ENCODE assay signal across 8 mouse cellular contexts in the genomic region with DNA sequence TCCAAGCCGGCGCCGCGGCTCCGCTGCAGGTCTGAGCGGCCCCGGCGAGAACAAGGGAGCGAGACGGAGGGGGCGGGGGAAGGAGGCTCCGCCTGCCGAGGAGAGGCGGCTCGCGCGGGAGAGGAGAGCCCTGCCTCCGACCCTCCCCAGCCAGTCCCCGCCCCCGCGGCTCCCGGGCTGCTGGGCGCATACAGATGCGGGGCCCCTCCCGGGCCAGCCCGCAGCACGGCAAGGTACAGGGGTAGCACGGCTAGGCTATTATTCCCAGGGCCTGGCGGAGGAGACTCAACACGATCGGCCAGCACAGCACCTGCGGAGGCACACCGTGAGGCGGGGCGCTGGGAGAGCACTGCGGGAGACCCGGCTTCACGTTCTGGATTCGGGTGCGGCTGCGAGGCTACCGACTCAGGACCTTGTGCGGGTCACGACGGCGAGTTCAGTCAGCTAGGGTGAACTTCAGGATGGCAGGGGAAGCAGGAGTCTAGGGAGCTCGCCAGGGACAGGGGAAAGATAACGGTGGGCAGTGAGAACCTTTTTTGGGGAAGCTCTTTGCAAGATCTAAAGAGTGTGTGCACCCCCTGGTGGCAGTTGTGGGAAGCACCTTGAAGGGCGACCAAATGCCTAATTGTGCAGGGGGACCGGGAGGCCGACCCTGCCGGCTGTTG. TPM values are rescaled to one million over a fixed set of nuclear protein-coding genes. Genes with fewer than 3 reads are reported as not detected.
DNase-seq lines count a peak whose midpoint lies in the region; ATAC-seq and TF ChIP-seq lines count a peak whose summit lies in the region.

A gene (minus strand): TSS at position 60 of the 665 bp plus-strand sequence.

- DNase-seq in Patski (ENCODE audit: low read depth, low spot score), result no peak
- DNase-seq in cerebellum, postnatal 10 days, result peak; percentile 96 to 98
- DNase-seq in frontal cortex, postnatal 10 days (ENCODE audit: low spot score in 2 of 2), result peak; percentile 80 to 88
- DNase-seq in layer of hippocampus, postnatal 10 days (ENCODE audit: low spot score in 2 of 2), result peak; percentile 95 to 96
- DNase-seq in lung, postnatal 0 days (ENCODE audit: low spot score), result peak; percentile 94
- DNase-seq in ovary, postnatal 10 days (ENCODE audit: low spot score), result peak; percentile 82
- peak; percentile 90 to 94 for DNase-seq in thymus, postnatal 10 days (ENCODE audit: low spot score in 2 of 2)

- peaks cover 65% of the 10 kb centered on the region for H3K36me3 ChIP-seq in hindbrain, embryonic 12.5 days
- peaks cover 26% of the 10 kb centered on the region for H3K36me3 ChIP-seq in lung, postnatal 0 days (ENCODE audit: insufficient read depth, low read length)

- TF ChIP-seq CTCF in Patski (IDR thresholded peaks at IDR 0.05), result no peak
- peak; percentile 89 for TF ChIP-seq CTCF in lung, postnatal 0 days (IDR thresholded peaks at IDR 0.05)

- peak; percentile 80 for ATAC-seq in Patski
- ATAC-seq in hindbrain, embryonic 12.5 days (ENCODE audit: low FRiP score), result peak; percentile 91
- ATAC-seq in lung, postnatal 0 days, result peak; percentile 96

- peak within 1 kb of the TSS; percentile 70 for H3K4me3 ChIP-seq in hindbrain, embryonic 12.5 days
- H3K4me3 ChIP-seq in lung, postnatal 0 days (ENCODE audit: low read depth, low read length), result peak within 1 kb of the TSS; percentile 62

- H3K9ac ChIP-seq in hindbrain, embryonic 12.5 days, result peak within 1 kb of the TSS; percentile 91
- H3K9ac ChIP-seq in lung, postnatal 0 days (replicated peaks; ENCODE audit: low read depth), result peak within 1 kb of the TSS; percentile 41

- WGBS in hindbrain, embryonic 12.5 days, result under 1% methylated on average over 52 of the region's 52 CpGs
- WGBS in lung, postnatal 0 days, result 2% methylated on average over 50 of the region's 52 CpGs

- H3K4me1 ChIP-seq in hindbrain, embryonic 12.5 days, result peaks cover 18% of the 10 kb centered on the region
- no peaks in the 10 kb centered on the region for H3K4me1 ChIP-seq in lung, postnatal 0 days (ENCODE audit: insufficient read depth, low read depth, low read length)

- H3K9me3 ChIP-seq in hindbrain, embryonic 12.5 days (replicated peaks), result no peaks in the 10 kb centered on the region
- H3K9me3 ChIP-seq in lung, postnatal 0 days (ENCODE audit: low read length), result no peaks in the 10 kb centered on the region

- H3K27me3 ChIP-seq in Patski, result no peaks in the 10 kb centered on the region
- H3K27me3 ChIP-seq in hindbrain, embryonic 12.5 days, result no peaks in the 10 kb centered on the region
- H3K27me3 ChIP-seq in lung, postnatal 0 days (replicated peaks; ENCODE audit: insufficient read depth, low read length), result no peaks in the 10 kb centered on the region

- in situ Hi-C loops in Patski (cut with MboI; ENCODE audit: low pct_unique_long_range_greater_than_20kb), result loop anchor here (5.0 to 10.0 kb wide), 2 partner anchors 114 to 417 kb away; no protein-coding TSS in a partner anchor

- CTCF ChIA-PET in Patski (lab: Charles Lee), result interaction anchor here (0.6 to 4.2 kb wide), 17 partner anchors 9 to 246 kb away, joined by 3 to 22 read pairs (median 4); a partner anchor contains a TSS

- peak within 1 kb of the TSS; percentile 87 for H3K4me2 ChIP-seq in hindbrain, embryonic 12.5 days (replicated peaks)
- H3K4me2 ChIP-seq in lung, postnatal 0 days (replicated peaks; ENCODE audit: low read depth, low read length), result peak within 1 kb of the TSS; percentile 97

- POLR2A ChIA-PET in Patski (lab: Charles Lee), result interaction anchor here (0.6 to 1.0 kb wide), 3 partner anchors 45 to 126 kb away, joined by 3 to 9 read pairs (median 3); a partner anchor contains a TSS

- peak within 1 kb of the TSS; percentile 87 for H3K27ac ChIP-seq in hindbrain, embryonic 12.5 days
- no peak within 1 kb of the TSS; the same call in 1 of the 2 replicates for H3K27ac ChIP-seq in lung, postnatal 0 days (ENCODE audit: low read length)

- no peak for TF ChIP-seq EP300 in lung, postnatal 0 days (IDR thresholded peaks at IDR 0.05)

RNA-seq across cellular contexts. Expression of the gene that starts here (rescaled TPM):
- polyA plus RNA-seq in Patski (2021), result 7.0 TPM
- polyA plus RNA-seq in hindbrain, embryonic 12.5 days (2016; fragmentation: Nextera tagmentation; extraction: Ambion mirVana), result 10.3 and 10.9 TPM in 2 replicates
- total RNA-seq in layer of hippocampus, postnatal 10 days (2021), result 10 to 100 TPM; 14.7 to 17.2 TPM
- 0.32 and 0.50 TPM in 2 replicates for polyA plus RNA-seq in lung, postnatal 0 days (2015; fragmentation: Nextera tagmentation; extraction: Ambion mirVana)

Comparison
In these comparisons a context has a peak if more than half of its experiments do, and no peak if none do; other contexts are left out.
1. Peak in DNase-seq, ATAC-seq, H3K4me3 ChIP-seq, H3K9ac ChIP-seq and H3K4me2 ChIP-seq in lung, postnatal 0 days; RNA of the gene not detected or under 1 TPM.